Mouse (Mus musculus) myocyte (in vitro differentiated cells): ENCODE measurements at regions not wholly inside any gene's neighbourhood (a gene's known extent, or its start where the extent isn't known, plus 50 kb on each side); places are given as distances from the start of the nearest gene placed in this dataset.

Experiments used
- MAX ChIP-seq: IDR thresholded peaks from one replicate; pipeline ENCODE4 v1.6.1; 2011; ENCODE audit warnings: low read depth, mild to moderate bottlenecking, control low read depth
- MYOD1 ChIP-seq, 3 experiments: IDR thresholded peaks; one replicate each; pipeline ENCODE4 v1.6.1; 2011; ENCODE audit warnings: control low read depth in 2 of 3, low read depth in 2 of 3, mild to moderate bottlenecking in 2 of 3, moderate library complexity in 1 of 3; ENCODE audit not compliant: insufficient read length in 2 of 3, control insufficient read depth in 1 of 3
- MYOG ChIP-seq, 3 experiments: IDR thresholded peaks; one replicate each; pipeline ENCODE4 v1.6.1; 2011; ENCODE audit warnings: control low read depth in 2 of 3, low read depth in 2 of 3, mild to moderate bottlenecking in 2 of 3; ENCODE audit not compliant: insufficient read length in 2 of 3, control insufficient read depth in 1 of 3, insufficient read depth in 1 of 3
- POLR2A ChIP-seq: IDR thresholded peaks from one replicate; pipeline ENCODE4 v1.6.1; 2011; ENCODE audit warnings: low read depth, mild to moderate bottlenecking, control low read depth, moderate library complexity; ENCODE audit not compliant: insufficient read length
- POLR2AphosphoS2 ChIP-seq: IDR thresholded peaks from one replicate; pipeline ENCODE4 v1.6.1; 2011; ENCODE audit warnings: low read depth, control low read depth; ENCODE audit not compliant: insufficient read length
- REST ChIP-seq: IDR thresholded peaks from one replicate; pipeline ENCODE4 v1.6.1; 2011; ENCODE audit warnings: mild to moderate bottlenecking, control low read depth, moderate library complexity; ENCODE audit not compliant: insufficient read depth, insufficient read length
- TCF12 ChIP-seq: IDR thresholded peaks from one replicate; pipeline ENCODE4 v1.6.1; 2011; ENCODE audit warnings: mild to moderate bottlenecking, control low read depth; ENCODE audit not compliant: poor library complexity, insufficient read depth, severe bottlenecking
- TCF3 ChIP-seq: IDR thresholded peaks from one replicate; pipeline ENCODE4 v1.6.1; 2011; ENCODE audit warnings: low read depth, control low read depth; ENCODE audit not compliant: insufficient read length
- USF1 ChIP-seq: IDR thresholded peaks from one replicate; pipeline ENCODE4 v1.6.1; 2011; ENCODE audit warnings: low read depth, mild to moderate bottlenecking, control low read depth, moderate library complexity

DNA sequence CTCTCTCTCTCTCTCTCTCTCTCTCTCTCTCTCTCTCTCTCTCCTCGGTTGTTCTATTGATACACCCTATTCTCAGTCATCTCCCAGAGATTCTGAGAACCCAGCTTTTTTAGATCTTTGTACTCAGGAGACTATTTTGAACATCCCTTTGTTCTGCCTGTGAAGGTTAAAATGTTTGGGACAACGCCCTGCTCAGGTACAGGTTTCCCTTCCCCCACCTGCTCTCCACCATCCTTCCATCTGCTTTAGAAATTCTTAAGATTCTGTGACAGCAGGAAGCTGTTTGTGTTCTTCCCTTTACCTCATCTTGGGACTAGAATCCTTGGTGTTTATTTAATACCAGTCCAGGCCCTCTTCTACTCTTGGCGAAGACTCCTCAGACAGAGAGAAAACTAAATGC lies 319.6 kb downstream of the Icos start:
- TF ChIP-seq TCF12 (no peak), MYOG (IDR thresholded peaks at IDR 0.05; ENCODE audit: control insufficient read depth in 1 of 3, insufficient read depth in 1 of 3, insufficient read length in 2 of 3, low read depth in 2 of 3) (no peak), POLR2A (no peak), REST (no peak), MYOD1 (IDR thresholded peaks at IDR 0.05; ENCODE audit: control insufficient read depth in 1 of 3, insufficient read length in 2 of 3, low read depth in 2 of 3) (no peak), MAX (no peak), TCF3 (no peak), POLR2AphosphoS2 (no peak), USF1 (no peak)
